Mouse (Mus musculus) thymus, postnatal 4 days (tissue): ENCODE results near the gene Msmp.
"Not testable (repeated sequence)": the region's sequence is repeated elsewhere in the genome, so short reads cannot be mapped to it uniquely, and the experiment has no call there.

ENCODE experiments used
- DNase-seq: peaks from one replicate; pipeline ENCODE4 v3.0.0; 2021

Gene Msmp

GRCm38 (mm10) chr4:43584444-43585416, at the start of gene Msmp:
Gene Msmp (minus strand): TSS chr4:43584494.
- DNase-seq = no peak

- no peak for DNase-seq
Observed at GRCm38 (mm10) chr4:43633736-43634135, 49.4 kb upstream of the Msmp start.

DNA sequence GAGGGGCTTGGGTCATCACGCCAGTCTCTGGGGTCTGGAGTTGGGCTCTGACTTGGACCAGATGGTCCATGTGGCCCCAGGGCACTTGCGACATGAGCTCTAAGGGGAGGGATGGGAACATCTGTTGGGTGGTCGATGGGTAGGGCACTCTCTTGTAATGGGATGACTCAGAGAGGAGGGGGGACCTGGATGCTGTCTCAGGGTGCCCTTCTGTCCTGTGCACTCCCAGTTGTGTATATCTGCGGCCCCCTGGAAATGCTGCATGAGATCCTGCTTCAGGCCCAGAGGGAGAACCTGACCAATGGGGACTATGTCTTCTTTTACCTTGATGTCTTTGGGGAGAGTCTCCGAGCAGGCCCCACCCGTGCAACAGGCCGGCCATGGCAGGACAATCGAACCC, 49.0 kb upstream of the Msmp start:
- no peak for DNase-seq

DNA sequence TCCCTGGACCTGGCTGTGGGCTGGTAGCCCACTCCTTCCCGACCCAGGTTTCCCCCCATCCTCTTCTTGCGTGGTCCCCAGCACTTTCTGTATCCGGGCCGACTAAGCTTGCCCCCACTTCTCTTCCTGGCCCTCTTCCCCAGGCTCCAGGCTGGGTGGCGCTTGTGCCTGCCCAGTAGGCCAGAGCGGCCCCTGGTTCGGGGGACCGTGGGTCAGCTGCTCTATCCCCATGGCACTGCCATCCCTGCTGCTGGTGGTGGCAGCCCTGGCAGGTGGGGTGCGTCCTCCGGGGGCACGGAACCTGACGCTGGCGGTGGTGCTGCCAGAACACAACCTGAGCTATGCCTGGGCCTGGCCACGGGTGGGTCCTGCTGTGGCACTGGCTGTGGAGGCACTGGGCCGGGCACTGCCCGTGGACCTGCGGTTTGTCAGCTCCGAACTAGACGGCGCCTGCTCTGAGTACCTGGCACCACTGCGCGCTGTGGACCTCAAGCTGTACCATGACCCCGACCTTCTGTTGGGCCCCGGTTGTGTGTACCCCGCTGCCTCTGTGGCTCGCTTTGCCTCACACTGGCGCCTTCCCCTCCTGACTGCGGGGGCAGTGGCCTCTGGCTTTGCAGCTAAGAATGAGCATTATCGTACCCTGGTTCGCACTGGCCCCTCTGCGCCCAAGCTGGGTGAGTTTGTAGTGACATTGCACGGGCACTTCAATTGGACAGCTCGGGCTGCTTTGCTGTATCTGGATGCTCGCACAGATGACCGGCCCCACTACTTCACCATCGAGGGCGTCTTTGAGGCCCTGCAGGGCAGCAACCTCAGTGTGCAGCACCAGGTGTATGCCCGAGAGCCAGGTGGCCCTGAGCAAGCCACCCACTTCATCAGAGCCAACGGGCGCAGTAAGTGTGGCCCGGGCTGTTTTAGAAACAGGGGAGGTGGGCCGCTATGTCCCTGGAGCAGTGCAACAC, 47.9 kb upstream of the Msmp start:
- DNase-seq = no peak

DNA sequence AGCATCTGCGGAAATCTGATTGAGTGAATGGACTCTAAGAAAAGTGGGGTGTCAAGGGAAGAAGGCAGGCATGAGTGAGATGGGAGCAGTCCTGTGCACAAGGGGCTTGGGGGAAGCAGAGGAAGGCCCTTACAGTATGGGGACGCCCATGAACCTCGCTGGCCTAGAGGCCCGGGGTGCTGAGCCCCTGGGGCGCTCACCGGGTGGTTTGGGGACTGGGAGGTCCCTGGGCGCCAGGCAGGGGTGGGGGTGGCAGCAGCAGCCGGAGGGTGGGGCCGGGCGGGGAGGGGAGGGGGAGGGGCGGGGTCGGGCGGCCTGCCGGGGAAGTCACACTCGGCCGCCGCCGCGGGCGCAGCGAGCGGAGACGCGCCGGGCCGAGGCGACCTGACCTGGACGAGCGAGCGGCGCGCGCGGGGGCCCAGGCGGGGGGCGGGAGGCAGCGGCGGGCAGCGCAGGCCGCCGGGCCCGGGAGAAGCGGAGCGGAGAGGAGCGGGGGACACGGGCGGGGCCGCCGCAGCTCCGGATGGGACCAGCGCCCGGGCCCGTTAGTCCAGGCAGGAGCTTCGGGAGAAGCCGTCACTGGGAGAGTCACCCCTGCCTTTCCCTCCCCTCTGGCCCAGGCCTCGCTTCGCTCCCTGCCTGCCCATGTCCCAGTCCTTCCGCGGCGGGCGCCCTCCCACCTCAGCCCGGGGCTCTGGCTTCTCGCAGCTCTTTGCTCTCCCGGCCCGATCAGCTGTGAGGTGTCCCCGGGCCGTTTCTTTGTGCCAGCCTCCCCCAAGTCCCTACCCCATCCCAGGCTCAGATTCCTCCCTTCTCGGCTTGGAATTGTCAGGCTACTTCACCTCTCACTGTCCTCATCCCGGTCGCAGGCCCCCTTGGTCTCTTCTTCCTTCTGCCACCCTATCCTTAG, 47.0 kb upstream of the Msmp start, which contains the start of gene Npr2:
Npr2 (plus strand) TSS at position 890 of the 910 bp plus-strand sequence.
- peak; percentile 47 for DNase-seq

- no peak for DNase-seq
Observed at GRCm38 (mm10) chr4:43630671-43631045, 46.4 kb upstream of the Msmp start.

GRCm38 (mm10) chr4:43630030-43630581, 45.8 kb upstream of the Msmp start:
- DNase-seq = peak; percentile 71

GRCm38 (mm10) chr4:43629106-43629817, 45.0 kb upstream of the Msmp start:
- no peak for DNase-seq

DNA sequence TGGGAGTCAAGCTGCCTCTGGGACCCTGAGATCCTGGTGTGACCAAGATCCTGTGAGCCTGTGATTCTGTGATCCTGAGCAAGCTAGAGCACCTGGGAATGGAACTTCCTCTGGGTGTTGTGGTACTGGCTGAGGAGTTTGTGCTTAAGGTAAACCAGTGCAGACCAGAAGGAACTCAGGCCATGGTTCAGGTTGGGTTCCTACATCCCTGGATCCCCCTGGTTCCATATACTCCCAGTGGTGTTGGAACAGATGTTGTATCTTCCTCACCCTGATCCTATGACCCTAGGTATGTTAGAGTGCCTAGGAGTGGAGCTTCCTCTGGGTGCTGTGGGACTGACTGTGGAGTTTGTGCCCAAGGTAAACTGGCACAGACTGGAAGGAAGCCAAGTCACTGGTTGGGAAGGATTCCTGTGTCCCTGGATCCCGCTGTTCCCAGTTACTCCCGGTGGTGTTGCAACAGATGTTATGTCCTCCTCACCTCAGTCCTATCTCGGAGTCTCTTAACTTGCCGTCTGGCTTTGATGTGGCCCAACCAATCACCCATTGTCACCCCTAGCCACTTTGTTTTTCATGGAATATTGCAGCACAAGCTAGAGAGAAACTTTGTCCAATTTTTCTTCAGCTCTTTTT, 36.0 kb upstream of the Msmp start:
- no peak for DNase-seq

DNA sequence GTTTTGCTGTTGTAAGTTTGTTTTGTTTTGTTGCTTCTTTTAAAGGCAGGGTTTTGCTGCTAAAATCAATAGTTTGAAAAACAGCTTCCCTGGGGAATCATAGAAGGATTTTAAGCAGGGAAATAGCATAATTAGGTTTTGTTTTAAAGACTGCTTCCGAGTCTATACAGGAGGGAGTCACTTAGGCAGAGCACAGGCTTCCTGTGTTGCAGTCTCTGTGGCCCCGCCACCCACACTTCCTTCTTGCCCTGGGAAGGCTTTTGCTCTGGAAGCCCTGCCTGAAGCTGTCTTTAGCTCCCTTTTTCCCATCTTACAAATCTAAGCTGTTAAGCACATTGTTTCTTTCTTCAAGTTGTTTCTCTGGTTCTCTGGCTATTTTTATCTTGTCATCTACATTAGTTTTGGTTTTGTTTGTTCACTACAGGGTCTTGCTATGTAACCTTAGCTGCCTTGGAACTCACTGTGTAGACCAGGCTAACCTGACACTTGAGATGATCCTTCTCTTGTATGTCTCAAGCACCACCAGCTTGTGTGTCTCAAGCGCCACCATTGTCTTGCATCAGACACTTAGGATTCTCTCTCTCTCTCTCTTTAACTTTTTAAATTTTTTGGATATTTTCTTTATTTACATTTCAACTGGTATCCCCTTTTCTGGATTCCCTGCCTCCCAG, 28.9 kb upstream of the Msmp start:
- peak; percentile 24 for DNase-seq

DNA sequence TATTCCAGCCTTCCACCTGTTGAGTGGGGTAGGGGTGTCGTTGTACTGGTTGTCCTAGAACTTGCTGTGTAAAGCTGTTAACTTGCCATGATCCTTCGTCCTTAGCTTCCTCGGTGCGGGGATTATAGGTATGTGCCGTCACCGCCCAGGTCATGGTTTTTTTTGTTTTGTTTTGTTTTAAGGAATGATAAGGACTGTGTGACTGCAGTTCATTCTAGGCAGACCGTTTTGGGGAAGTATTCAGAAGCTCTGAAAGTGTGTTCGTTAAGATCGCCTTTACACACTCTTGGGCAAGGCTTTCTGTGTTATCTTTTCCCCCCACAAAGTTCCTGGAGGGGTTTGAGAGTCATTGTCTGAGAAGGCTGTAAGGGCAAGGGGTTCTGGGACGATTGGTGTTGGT, 28.2 kb upstream of the Msmp start:
- DNase-seq = no peak

- DNase-seq = no peak
Observed at GRCm38 (mm10) chr4:43604751-43605685, 20.7 kb upstream of the Msmp start.

- no peak for DNase-seq
Observed at GRCm38 (mm10) chr4:43604099-43604498, 19.8 kb upstream of the Msmp start.

DNA sequence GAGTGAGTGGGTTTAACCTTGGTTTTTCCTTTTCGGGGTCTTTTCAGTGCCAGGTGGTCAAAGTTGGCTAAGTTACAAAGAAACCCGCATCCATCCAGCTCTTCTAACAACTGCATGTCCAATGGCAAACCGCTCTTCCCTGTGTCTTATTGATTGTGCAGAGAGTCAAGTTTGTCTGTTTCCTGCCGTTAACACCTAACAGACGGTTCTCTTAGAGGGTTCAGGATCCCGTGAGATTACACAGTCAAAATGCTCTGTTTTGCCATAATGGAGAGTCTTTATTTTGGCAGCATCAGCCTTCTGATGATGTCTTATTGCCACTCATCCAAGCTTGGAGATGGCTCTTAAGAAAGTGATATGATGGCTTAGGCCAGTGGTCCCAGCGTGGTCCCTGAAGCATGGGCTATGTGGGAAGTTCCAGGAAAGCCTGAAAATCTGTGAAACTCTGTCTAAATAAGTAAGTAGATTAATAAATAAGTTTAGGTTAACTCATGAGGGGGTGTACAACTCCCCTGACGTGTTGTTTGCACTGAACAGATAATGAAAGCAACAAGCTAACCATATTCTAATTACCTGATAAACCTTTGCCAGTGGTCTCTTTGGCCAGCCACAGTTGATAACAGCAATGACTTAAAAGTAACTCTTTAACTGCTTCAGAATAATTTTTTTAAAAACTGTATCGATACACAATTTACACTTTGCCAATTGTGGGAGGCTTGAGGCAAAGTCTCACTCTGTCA, 16.1 kb upstream of the Msmp start:
- no peak for DNase-seq

- no peak for DNase-seq
Observed at GRCm38 (mm10) chr4:43598650-43599380, 14.5 kb upstream of the Msmp start.

GRCm38 (mm10) chr4:43598200-43598599, 13.9 kb upstream of the Msmp start:
- DNase-seq = no peak

- DNase-seq = not testable (repeated sequence)
Observed at GRCm38 (mm10) chr4:43596597-43596996, 12.3 kb upstream of the Msmp start.

GRCm38 (mm10) chr4:43593453-43593852, 9.2 kb upstream of the Msmp start:
- DNase-seq = no peak
